Mouse (Mus musculus) cerebellum, postnatal 10 days (tissue): Measurements from ENCODE around the gene Trmt1.
"Not testable (repeated sequence)": the region's sequence is repeated elsewhere in the genome, so short reads cannot be mapped to it uniquely, and the experiment has no call there.

Experiments used
- DNase-seq, 2 experiments: peaks; one replicate each; pipeline ENCODE4 v3.0.0; 2021; ENCODE audit warnings: mixed read lengths in 2 of 2

The Trmt1 gene

DNA sequence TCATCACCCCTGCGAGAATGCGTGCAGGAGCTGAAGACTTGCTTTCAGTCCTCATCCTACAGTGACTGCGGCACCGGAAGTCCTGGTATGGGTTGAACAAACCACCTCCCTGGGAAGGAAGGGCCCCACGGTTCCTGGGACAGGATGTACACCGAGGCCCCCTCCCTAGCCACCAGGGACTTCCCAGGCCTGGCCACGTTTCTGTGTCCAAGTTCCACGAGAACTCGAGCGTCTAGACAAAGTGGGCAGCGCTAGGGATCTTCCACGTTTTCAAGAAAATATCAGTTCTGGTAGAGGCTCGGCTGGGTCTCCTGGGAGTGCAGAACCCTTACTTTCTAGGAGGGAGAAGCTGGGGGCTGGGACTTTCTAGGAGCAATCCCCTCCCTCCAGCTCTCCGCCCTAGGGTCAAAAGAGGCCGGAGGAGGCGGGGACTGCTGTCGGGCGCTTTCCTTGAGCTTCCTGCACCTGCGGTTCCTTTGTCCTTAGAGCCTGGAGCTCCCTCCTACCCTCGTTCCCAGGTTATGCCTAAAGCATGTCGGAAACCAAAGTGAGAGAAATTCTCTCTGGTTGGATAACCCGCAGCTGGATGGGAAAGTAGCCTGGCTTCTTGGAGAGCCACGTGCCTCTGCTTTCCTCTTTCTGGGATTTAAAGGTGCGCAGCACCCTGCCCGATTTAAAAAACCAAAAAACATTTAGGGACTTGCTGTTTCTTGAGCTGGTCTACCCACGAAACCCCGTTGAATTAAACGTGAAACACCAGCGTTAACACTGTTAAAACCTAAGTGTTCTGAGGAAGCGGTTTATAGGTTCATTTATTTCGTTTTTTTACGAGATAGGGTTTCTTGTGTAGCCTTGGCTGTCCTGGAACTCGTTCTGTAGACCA is 25.9 kb upstream of the Trmt1 start:
- DNase-seq, result peak; percentile 37 to 41

DNA sequence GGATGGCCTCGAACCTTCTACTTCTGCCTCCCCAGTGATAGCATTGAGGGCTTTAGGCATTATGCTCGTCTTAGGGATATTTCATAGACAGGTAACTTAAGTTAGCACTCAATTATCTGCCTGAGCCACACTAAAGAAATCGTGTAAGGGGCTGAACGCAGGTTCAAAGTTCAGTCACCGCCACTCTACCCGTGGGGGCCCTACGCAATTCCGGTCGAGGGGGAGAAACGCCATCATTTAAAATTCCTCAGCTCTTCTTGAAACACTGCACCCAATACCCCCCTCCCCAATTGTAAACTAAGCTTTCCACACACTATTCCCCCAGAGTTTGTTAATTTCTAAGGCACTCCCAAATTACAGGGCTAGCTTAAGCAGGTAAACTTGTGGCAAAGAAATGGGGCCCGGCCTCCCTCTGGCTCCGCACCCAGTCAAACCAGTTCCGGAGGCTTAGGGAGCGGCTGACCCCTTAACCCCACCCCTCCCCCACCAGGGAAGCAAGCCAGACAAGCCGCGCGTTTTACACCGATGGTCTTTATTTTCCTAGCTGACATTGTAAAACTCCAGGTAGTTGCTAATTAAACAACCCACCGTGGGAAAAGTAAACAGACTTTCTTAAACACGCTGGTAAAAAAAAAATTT is 25.2 kb upstream of the Trmt1 start:
- peak; percentile 65 to 70 for DNase-seq

DNA sequence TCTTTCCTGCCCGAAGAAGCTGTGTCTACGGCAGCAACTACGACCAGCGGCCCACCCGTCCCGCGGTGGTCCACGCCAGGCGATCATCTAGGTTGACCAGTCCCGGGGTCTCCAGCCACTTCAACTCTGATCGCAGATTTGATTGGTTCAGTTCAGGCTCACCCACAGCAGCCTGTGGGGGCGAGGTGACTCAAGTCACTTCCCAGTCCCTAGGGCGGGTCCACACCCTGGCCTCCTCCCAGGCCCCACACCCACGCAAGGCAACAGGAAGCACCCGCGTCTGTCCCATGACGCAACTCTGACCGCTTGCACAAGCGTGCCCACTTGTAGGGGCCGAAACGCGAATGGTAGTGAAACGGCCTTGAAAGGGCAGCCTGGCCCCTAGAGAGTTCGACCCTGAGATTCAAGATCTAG is 24.6 kb upstream of the Trmt1 start:
- peak; percentile 72 for DNase-seq

DNA sequence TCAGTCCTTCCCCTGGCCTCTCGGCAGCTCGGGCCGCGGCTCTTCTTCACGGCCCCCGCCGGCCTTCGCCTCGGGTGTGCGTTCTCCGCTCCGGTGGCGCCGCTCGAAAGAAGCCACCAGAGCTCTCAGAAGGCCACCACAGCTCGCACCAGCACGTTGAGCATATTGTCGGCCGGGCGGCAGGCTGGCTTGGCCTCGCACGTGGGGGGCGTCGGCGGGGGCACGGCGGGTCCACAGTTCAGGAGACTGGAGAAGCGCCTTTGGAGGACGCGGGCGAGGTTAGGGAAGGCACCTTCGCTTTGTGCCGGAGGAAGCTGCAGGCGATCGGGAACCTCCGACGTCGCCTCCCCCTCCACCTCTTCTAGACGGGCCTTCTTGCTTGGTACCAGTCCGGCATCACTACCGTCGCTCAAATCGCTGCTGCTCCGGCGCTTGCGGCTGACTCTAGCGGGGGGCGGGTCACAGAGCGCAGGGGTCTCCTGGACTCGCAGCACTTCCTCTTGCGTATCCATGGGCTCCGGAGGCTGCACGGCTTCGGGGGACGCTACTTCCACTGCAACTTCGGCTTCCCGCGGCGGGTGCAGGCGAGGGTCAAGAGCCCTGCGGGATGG is 24.0 kb upstream of the Trmt1 start:
- DNase-seq, result peak; percentile 74 to 78

DNA sequence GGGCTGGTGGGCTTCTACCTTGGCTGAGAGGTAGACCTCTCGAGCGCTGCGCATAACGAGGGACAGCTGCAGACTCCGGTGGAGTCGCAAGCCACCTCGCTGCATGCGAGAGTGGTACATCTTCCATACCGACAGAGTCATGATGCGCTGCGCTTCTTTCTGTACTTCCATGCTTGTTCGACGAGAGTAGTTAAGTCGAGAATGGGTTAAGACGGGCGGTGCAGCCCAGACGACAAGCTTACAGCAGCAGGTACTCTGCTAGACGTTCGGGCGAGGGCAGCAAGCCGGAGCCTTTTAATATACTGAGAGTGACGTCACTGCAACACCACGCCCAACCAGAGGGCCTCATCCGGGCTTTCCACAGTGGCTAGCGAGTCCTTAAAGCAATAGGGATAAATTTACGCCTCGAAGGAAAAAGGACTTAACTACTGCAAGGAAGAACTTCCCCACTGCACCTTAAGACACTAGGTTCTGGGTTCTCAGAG is 23.5 kb upstream of the Trmt1 start, which contains the start of gene Ier2:
Gene Ier2, minus strand, starts transcription at position 272 of the 485 bp plus-strand sequence.
- DNase-seq, result peak; percentile 97

DNA sequence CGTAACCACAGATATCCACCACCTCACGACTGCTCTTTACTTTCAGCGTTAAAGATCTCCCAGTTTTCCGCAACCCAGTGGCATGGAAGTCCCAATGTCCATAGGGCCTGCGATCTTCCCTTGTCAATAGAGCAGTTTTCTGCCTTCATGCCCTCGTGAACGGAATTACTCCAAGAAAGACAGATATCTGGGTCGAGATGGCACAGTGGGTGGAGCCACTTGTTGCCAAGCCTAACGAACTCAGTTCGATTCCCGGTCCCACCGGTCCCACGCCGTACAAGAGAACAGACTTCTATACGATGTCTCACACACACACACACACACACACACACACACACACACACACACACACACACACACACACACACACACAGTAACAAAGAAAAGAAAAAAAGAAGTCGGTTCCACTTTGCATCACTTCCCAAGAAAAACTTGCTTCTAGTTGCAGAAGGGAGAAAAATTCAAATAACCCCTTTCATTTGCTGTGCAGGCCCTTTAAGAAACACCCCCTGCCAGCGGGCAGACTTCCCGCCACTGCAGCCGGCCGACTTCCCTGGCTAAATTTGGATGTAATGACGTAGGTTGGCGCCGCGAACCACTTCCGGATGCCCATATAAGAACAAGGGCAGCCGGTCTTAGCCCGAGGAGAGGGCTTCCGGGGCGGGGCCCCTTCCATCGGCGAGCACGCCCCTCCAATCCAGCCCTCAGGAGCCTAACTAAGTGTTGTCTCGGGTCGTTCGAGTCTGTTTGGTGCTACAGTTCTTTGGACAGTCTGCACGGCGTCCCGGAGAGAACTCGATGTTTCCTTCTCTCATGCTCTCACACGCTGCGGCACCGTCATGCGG is 22.4 kb upstream of the Trmt1 start:
- DNase-seq, result peak; percentile 98 to 99

DNA sequence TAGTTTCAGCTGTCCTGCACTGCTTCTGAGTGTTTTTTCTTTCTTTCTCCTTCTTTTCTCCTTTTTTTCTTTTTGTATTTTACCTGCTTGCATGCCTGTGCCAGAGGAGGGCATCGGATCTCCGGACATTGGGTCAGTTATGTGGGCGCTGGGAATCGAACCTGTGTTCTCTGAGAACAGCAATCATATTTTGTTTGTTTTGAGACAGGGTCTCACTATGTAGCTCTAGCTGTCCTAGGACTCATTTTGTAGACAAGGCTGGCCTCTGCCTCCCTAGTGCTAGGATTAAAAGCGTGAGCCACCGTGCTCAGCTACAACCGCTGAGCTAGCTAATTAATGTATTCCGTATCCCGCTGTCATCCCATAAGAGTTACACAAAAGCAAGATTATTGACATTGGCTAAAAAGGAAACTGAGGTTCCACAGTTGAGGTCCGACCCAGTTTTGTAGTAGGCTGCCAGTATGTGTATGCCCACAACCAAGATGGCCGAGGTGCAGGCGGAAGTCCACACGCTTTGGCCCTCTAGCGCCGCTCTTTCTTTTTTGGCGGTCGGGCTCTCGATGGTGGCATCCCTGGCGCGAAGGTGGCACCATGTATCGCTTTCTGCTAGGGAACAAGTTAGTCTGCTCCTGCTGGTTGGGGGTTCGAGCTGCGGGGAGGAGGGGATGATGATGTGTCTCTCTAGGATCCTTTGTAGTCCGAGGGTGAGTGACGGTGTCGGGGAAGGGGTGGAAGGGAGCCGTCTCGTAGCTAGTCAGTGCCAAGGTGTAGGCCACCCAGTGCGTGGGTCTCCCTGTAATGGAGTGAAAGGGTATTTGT is 21.3 kb upstream of the Trmt1 start:
- peak; percentile 91 to 93 for DNase-seq

DNA sequence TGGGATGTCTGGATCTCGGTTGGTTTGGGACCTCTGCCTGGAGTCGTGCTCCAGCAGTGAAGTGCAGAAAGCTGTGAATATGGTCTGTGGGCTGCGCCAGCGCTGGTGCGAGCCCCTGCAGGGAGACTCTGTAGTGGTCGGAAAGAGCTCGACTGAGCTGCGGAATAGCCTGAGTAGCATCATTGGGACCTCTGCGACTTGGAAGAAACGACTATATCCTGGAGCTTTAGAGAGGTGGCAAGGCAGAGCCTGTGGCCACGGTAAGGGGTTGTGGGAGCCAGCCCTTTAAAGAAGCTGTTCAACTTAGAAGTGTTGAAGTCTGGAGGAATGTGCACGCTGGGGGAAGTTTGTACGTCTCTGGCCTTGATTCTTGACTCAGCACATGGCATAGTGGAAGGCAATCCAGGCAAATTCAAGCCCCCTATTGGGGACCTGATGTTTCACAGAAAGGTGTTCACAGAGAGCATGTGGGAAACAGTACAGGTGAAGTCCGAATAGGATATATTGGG is 20.7 kb upstream of the Trmt1 start:
- no peak for DNase-seq

DNA sequence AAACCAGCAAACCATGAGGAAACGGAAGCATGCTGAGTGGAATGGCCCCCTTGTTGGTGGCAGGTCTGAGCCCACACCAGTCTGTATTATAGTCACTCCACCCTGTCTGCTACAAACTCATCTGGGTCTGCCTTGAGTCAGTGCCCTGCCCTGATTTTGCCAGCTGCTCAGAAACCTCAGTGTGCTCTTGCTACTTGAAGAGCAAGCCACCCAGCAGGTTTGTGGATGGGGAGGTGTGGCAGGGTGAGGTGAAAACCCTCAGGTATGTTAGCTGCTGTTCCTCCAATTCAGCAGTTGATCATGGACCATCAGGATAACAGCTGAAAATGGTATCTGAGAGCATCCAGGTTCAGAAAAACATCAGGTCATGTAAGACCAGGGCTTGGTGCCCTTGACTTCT is 18.0 kb upstream of the Trmt1 start:
- no peak for DNase-seq

DNA sequence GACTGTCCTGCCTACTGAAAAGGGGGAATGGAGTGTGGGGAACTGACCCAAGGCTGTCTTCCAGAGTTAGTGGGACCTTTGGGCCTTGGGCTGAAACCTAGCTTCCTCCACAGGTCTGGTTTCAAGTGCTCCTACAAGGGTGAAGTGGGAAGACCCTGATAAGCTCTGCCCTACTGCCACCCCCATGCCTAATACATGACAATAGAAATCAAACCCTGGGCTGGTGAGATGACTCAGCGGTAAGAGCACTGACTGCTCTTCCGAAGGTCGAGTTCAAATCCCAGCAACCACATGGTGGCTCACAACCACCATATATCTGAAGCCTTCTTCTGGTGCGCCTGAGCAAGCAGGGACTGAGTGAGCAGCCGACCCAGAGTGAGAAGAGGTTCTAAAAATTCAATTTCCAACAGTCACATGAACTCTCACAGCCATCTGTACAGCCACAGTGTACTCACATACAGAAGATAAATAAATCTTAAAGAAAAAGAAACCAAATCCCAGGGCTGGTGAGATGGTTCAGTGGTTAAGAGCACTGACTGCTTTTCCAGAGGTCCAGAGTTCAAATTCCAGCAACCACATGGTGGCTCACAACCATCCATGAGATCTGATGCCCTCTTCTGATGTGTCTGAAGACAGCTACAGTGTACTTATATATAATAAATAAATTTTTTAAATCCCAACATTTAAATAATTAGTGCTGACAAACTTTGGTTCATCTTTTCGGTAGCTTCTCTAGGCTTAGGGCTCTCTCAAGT is 17.2 kb upstream of the Trmt1 start:
- no peak for DNase-seq

DNA sequence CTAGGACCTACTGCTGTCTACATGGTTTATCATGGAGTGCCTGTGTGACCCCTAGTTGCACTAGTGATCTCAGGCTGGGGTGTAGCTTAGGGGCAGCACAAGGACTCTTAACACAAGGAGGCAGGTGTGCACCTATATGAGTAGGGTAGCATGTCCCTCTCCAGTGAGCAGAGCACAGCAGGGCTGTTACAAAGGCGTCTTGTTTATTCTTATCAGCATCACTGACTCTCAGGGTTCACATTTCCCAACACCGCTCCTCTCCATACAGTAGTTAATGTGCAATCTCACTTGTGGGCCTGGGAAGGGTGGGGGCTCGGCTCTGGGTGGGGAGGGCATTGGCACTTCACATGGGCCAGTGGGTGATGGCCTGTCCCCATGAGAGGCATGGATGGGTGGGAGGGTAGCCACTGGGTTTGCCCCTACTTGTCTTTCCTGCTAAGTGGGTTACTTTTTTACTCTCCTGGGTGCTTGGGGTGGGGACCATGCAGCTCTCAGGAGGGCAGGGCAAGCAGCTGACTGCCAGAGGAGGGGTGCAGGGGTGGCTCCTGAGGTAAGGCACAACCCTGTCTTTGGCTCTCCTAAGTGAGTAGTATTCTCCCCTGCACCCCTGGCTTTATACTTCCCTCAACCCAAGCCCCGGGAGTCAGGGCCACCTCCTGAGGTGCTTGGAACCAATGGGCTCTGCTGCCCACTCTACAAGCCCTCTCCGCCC is 15.7 kb upstream of the Trmt1 start:
- not testable (repeated sequence) for DNase-seq

DNA sequence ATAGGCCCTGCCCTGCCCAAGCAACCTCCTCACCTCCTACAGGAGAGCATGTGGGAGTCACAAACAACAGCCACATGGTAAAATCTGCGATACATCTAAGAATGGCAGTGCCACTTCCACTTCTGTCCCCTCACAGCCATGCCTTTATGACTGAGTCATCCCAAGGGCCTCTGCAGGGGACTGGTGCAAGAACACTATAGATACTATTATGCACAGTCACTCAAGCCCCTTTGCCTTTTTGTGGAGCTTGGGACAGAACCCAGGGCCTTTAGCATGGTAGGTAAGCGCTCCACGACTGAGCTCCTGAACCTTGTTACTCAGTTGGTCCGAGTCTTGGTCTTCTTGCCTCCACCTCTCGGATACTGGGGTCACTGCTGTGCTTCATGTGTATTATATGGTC is 8.8 kb upstream of the Trmt1 start:
- no peak for DNase-seq

DNA sequence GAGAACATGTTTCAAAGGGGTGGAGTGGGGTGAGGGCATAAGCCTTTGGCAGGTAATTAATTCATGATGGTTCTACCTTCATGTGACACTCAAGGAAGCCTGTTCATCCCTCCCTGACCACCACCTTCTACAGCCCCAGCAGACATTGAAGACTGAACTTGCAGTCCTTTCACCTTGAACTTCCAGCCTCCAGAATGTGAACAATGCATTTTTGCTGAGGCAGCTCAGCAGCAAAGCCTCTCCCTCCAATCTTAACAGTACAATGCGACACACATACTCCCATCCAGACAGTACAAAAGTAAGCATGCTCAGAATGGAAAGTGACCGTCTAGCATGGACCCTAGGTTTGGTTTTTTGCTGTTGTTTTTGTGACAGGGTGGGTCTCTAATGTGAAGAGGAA is 4.6 kb upstream of the Trmt1 start:
- no peak for DNase-seq

DNA sequence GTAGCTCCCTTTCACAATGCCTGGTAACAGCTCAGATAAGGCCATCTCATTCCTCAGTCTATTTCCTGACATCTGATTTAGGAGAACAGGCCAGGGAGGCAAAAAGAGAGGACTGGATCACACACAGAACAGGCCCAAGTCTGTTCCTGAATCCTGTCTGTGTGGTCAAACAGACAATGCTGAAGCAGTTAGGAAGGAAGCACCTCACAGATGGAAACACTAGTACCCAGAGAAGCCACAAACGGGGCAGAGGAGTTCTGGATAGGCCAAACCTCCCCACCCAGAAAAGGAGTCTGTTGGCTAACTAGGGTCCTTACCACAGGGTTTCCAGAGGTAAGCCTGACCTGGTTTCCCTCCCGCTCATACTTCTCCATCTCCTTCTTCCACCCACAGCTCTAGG is 3.9 kb upstream of the Trmt1 start:
- no peak for DNase-seq

DNA sequence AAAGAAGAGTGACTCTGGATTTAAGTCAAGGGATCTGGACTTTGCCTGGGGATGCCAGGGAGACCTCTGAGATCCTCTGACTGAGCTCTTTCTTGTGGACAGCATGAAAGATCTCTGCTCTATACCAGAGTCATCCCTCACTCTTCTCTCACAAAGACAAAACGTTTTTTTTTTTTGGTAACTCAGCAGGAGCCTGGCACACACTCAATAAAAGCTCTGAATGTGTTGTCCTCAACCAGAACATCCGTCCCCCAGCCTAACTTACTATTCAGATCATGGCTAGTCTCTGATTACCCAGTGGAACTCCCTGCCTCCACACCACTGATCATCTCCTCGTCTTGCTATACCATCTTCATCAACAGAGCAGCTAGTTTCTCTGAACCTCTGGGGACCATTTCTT is 1.6 kb upstream of the Trmt1 start:
- peak; percentile 42 to 51 for DNase-seq

DNA sequence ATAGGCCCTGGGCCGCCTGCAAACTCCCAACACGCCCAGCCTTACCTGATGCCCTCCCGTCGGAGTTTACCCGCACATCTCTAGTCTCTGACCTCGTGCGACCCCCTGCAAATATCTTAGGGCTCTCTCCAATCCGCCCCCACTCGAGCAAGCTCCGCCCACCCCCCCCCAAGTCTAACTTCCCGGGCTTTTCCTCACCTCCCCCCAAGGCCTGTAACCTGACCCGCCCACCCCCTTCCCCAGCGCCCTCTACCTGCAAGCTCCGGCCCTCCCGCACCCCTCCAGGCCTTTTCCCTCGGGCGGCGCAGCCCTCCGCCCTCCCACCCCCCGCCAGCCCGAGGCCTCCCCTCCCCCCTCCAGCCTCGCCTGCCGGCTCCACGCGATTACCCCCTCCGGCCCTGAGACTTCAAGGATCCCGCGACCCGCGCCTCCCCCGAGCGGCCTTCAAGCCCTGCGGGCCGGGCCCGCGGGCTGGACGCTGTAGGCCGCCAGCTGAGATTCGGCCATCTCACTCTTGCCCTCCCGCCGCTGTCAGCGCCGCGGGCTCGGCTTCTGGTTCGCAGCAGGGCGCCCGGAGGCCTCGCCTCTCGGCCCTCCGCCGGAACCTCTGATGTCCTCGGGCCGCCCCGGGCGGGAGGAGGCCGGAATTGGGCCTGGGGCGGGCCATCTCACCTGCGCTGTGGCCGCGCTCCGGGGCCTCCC is 1.0 kb downstream of the Trmt1 start:
- DNase-seq, result peak in 1 of 2 experiments; percentile 67

DNA sequence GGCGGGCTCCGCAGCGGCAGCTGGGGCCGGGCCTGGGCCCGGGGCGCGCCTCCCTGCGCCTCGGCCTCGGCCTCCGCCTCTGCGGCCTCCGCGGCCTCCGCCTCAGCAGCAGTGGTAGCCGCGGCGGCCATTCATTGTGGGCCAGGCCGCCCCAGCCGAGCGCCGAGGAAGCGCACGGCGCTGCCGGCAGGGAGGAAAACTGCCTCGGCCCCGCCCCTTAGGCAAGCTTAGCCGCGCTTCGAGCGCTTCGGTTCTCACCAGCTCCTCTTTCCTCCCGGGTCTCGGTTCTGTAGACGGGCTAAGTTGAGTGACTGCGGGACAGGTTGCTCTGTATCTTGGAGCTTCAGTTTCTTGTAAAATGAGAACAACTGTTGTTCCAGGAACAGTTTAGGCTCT is 1.6 kb downstream of the Trmt1 start, which contains the start of gene Nacc1:
Gene Nacc1, minus strand, starts transcription at position 158 of the 396 bp plus-strand sequence.
- peak; percentile 94 to 95 for DNase-seq

DNA sequence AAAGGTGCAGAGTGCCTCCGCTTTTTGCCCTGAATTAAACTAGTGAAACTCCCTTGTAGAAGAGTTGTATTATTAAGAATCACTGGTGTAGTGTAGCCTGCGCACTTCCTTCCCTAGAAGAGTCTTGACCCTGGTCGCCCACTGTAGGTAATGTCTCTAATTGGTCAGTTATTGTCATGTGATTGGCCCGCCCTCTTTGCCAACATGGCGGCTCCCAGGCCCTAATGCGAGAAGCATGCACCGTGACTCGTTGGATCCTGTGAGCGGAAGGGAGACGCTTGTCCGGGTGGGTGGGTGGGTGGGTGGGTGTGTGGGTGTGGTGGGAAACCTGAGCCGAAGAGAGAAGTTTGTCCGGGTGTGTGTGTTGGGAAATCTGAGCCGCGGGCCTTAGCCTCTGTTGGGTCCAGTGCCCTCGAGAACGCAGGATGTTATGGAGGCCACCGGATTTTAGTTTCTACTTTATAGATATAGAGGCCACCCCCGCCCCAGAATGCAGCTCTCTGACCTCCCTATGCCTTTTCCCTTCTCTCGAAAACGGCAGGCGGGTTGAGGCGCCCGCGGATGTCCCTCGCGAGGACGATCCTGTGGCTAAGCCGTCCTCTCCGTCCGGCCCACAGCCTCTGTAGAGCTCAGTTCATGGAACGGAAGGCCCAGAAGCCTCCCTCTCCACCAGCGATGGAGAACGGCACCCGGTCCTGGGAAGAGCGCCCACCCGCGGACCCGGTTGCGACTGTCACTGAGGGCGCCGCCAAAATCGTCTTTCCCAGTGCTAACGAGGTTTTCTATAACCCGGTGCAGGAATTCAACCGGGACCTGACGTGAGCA is 3.2 kb downstream of the Trmt1 start:
- DNase-seq, result peak; percentile 93 to 94
